Mouse (Mus musculus) myocyte (in vitro differentiated cells): ENCODE measurements around the gene Olfr618.

Experiments
- CEBPB ChIP-seq: IDR thresholded peaks from 2 replicates; pipeline ENCODE4 v1.6.1; 2011; ENCODE audit warnings: mild to moderate bottlenecking, moderate library complexity; ENCODE audit not compliant: poor library complexity, insufficient read depth, severe bottlenecking
- E2F4 ChIP-seq: IDR thresholded peaks from one replicate; pipeline ENCODE4 v1.6.1; 2011; ENCODE audit warnings: mild to moderate bottlenecking, control low read depth, moderate library complexity; ENCODE audit not compliant: insufficient read depth
- MAX ChIP-seq: IDR thresholded peaks from one replicate; pipeline ENCODE4 v1.6.1; 2011; ENCODE audit warnings: low read depth, mild to moderate bottlenecking, control low read depth
- MYOD1 ChIP-seq, 3 experiments: IDR thresholded peaks; one replicate each; pipeline ENCODE4 v1.6.1; 2011; ENCODE audit warnings: control low read depth in 2 of 3, low read depth in 2 of 3, mild to moderate bottlenecking in 2 of 3, moderate library complexity in 1 of 3; ENCODE audit not compliant: insufficient read length in 2 of 3, control insufficient read depth in 1 of 3
- MYOG ChIP-seq, 3 experiments: IDR thresholded peaks; one replicate each; pipeline ENCODE4 v1.6.1; 2011; ENCODE audit warnings: control low read depth in 2 of 3, low read depth in 2 of 3, mild to moderate bottlenecking in 2 of 3; ENCODE audit not compliant: insufficient read length in 2 of 3, control insufficient read depth in 1 of 3, insufficient read depth in 1 of 3
- POLR2A ChIP-seq: IDR thresholded peaks from one replicate; pipeline ENCODE4 v1.6.1; 2011; ENCODE audit warnings: low read depth, mild to moderate bottlenecking, control low read depth, moderate library complexity; ENCODE audit not compliant: insufficient read length
- POLR2AphosphoS2 ChIP-seq: IDR thresholded peaks from one replicate; pipeline ENCODE4 v1.6.1; 2011; ENCODE audit warnings: low read depth, control low read depth; ENCODE audit not compliant: insufficient read length
- REST ChIP-seq: IDR thresholded peaks from one replicate; pipeline ENCODE4 v1.6.1; 2011; ENCODE audit warnings: mild to moderate bottlenecking, control low read depth, moderate library complexity; ENCODE audit not compliant: insufficient read depth, insufficient read length
- SRF ChIP-seq: IDR thresholded peaks from one replicate; pipeline ENCODE4 v1.6.1; 2011; ENCODE audit warnings: low read depth; ENCODE audit not compliant: control insufficient read depth, insufficient read length
- TCF12 ChIP-seq: IDR thresholded peaks from one replicate; pipeline ENCODE4 v1.6.1; 2011; ENCODE audit warnings: mild to moderate bottlenecking, control low read depth; ENCODE audit not compliant: poor library complexity, insufficient read depth, severe bottlenecking
- TCF3 ChIP-seq: IDR thresholded peaks from one replicate; pipeline ENCODE4 v1.6.1; 2011; ENCODE audit warnings: low read depth, control low read depth; ENCODE audit not compliant: insufficient read length
- USF1 ChIP-seq: IDR thresholded peaks from one replicate; pipeline ENCODE4 v1.6.1; 2011; ENCODE audit warnings: low read depth, mild to moderate bottlenecking, control low read depth, moderate library complexity

- TF ChIP-seq POLR2A, result no peak
- no peak for TF ChIP-seq USF1
- no peak for TF ChIP-seq TCF3
- no peak for TF ChIP-seq TCF12
- TF ChIP-seq E2F4, result no peak
- TF ChIP-seq MYOD1 (IDR thresholded peaks at IDR 0.05; ENCODE audit: control insufficient read depth in 1 of 3, insufficient read length in 2 of 3, low read depth in 2 of 3), result no peak
- TF ChIP-seq POLR2AphosphoS2, result no peak
- no peak for TF ChIP-seq MAX
- TF ChIP-seq REST, result no peak
- no peak for TF ChIP-seq SRF
- TF ChIP-seq CEBPB, result no peak
- TF ChIP-seq MYOG (IDR thresholded peaks at IDR 0.05; ENCODE audit: control insufficient read depth in 1 of 3, insufficient read depth in 1 of 3, insufficient read length in 2 of 3, low read depth in 2 of 3), result no peak
Measured at GRCm38 (mm10) chr7:103547774-103548173, 42.1 kb upstream of the Olfr618 start, which contains the start of gene Olfr613.
